Mouse (Mus musculus): ENCODE results near the gene Crisp3.

Crisp3 gene

DNA sequence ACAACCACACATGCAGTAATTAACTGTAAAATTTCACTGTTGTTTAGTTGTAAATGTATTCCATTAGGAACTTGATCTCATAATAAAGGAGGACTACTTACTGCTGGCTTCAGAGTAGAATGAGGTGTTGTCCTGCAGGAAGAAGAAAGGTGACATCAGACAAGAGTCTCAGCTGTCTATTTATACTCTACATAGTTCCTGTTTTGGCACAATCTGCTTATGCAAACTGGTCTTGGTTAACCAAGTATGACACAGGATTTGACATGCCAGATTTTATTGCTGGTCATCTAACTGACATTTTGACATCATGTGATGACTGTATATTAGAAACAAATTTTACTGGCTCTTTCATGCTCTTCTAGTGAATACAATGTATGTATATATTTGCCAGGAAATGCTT, at the start of gene Crisp3:
Crisp3 (minus strand) TSS at position 154 of the 400 bp plus-strand sequence.

DNA sequence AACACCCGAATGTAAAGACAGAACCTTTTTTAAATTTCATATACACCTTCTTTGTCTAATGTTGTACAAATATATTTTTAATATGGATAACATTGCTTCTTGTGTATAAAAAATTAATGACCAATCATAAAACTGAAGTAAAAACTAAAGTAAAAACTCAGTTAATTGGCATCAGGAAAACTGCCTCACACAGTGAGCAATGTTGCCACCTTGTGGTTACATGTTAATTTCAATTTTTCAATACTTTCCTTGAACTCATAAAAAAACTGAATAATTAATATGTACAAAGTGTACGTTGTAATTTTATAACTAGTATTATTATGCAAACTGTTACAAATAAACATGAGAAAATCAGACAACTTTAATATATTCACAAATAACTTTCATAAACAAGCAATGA, 43.3 kb upstream of the Crisp3 start:
- 58% methylated on average over 2 of the region's 2 CpGs for WGBS

DNA sequence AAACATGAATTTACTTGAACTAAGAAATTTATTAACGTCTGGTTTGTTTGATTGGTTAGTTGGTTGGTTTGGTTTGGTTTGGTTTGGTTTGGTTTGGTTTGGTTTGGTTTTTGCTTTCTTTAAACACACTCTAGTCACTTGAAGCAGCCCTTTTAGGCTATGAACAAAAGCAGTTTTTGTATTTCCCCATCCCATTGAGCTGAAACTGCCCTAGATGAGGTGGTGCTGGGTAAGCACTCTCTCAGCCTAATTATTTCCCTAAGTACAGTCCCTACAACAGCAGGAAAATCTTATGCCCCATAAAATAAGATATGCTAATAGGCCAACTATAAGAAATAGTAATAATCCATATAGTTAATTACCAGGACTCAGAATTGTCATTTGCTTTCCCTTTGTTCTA, 33.4 kb upstream of the Crisp3 start:
- WGBS, result 27% methylated on average over 1 of the region's 1 CpGs

DNA sequence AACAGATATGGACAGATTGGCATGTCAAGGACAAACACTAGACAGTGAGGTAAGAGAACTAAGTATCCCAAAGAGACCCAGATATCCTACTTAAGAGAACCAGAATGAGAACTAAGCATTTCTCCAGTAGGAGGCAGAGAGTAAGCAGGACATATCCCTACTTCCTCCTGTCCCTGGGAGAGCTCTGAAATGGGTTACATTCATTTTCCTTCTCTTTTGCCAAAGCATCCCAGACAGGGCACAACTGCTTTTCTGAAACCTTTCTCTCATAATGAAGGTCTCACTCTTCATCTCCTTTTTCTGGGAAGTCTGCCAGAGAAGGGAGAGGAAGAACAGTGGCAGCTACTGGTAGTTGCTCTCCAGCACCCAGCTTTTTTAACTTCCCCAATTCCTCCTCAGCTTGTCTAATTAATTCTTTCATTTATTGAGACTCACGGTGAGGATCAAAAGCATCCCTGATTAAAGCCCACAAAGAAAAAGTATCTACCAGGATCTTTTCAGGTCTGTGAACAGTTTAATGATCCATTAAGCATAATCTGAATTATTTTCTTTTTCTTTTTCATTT, 32.9 kb upstream of the Crisp3 start:
- WGBS, result 29% methylated on average over 1 of the region's 1 CpGs

DNA sequence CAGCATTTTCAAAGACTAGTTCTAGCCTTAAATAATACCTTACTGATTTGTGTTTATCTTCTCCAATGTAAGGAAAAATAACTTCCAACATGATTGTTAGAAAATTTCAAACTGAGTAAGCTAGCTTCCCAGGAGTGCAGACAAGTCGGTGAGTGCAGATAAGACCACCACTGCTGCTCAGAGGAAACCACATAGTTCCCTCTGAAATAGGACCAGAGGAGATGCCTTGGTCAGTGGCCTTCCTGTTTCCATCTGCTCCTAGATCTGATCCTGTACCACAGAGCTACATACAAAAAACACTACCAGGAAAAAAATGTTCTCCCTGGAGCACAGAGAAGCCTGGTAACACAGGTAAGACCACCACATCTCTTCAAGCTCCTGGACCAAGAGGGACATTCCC, 10.4 kb upstream of the Crisp3 start:
- 86% methylated on average over 1 of the region's 1 CpGs for WGBS

DNA sequence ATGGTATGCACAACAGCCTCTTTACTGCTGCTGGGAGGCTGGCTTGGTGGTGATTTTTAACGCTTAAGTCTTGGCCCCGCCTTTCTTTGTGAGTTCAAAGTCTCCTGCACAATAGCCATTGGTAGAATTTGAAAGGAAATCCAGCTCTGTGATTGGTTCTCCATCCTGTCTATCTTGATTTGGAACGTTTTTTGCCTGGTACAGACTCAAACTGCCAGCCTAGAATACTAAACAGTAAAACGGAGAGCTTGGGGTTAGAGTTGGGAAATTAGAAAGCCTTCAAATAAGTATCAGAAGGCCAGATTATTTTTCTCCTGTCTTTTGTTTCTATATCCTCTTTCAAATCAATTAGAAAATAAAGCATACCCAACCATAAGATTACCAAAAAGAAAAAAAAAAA, 33.5 kb downstream of the Crisp3 start, which contains the start of gene Pgk2:
Pgk2 (minus strand) TSS at position 101 of the 400 bp plus-strand sequence.
- WGBS, result 71% methylated on average over 4 of the region's 4 CpGs

DNA sequence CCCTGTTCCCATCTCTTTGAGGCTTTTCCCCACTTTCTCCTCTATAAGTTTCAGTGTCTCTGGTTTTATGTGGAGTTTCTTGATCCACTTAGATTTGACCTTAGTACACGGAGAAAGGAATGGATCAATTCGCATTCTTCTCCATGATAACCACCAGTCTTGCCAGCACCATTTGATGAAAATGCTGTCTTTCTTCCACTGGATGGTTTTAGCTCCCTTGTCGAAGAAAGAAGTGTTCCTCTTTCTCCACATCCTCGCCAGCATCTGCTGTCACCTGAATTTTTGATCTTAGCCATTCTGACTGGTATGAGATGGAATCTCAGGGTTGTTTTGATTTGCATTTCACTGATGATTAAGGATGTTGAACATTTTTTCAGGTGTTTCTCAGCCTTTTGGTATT, 51.9 kb downstream of the Crisp3 start:
- WGBS, result 89% methylated on average over 4 of the region's 4 CpGs

Data from cerebral cortex, adult 2 months (tissue).